Mouse (Mus musculus) gastrocnemius, postnatal 4 days (tissue): ENCODE data around the gene Nap1l1. TPM values are rescaled to one million over a fixed set of nuclear protein-coding genes. Genes with fewer than 3 reads are reported as not detected.
"Not testable (repeated sequence)": the region's sequence is repeated elsewhere in the genome, so short reads cannot be mapped to it uniquely, and the experiment has no call there.

Experiments used
- DNase-seq, 2 experiments: peaks; one replicate each; pipeline ENCODE4 v3.0.0; 2021 to 2022; ENCODE audit warnings: low spot score in 2 of 2, mixed read lengths in 2 of 2
- total RNA-seq, 2 experiments: library from RNA; stranded (reverse); gene quantifications; 2 replicates each; pipeline ENCODE4 v1.2.3; 2021

Gene Nap1l1
- total RNA-seq, 2 experiments from 2014 or later, result 124 to 133 TPM

DNA sequence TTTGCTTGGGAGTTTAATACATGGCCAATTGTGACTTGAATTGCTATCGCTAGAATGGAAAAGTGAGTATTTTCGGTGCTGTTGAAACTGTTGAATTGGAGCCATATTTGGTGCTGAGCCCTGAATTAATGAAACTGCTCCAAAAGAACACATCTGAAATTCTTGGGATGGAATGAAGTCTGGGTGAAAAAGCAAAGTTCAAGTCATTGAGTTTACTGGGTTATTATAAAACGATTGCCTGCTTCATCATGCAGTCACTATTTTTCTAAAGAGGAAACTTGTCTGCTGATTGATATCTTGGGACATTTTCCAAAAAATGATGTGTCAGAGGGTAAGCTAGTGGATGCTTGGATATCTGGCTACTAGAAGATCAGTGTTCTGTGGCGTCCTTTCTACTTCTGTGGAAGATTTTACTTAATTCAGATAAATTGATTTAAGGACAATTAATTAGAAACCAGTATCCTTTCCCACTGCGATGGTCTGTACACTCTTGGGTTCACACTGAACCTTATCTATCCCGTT, 4.0 kb downstream of the Nap1l1 start:
- DNase-seq, result no peak

DNA sequence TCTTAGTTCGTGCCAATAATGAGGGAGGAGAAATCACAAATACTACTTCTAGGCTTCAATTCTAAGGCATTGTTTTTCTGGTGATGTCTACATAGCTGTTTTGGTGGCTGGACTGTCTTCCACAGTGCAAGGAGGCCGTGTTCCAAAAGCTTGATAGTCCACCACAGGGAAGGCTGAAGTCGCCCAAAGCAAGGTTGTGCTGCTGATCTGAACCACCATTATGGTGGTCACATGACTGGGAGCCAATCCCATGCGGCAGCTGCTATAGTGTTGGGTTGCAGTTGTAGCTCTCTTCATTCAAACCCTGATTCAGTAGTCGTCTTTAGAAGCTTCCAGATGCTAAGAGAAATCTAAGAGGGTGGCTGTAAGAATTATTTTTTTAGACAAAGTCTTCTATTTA, 6.6 kb downstream of the Nap1l1 start:
- no peak for DNase-seq

DNA sequence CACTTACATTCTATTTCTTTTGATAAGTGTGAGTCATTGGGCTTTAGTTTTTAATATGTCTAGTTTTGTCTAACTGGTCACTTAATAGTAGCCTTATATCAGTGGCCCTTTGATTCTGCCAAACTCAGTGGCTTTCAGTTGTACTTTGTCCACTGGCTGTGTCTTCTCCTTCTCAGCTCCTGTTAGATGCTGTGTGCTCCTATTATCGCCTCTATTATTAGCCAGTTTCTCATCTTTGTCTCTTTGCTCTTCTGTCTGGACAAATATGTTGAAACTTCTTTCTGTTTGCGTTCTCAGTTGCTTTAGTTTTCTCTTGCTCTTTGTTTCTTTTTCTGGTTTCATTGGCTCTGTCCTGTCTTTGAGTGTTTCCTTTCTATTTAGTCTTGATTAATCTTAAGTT, 9.6 kb downstream of the Nap1l1 start:
- DNase-seq, result no peak

DNA sequence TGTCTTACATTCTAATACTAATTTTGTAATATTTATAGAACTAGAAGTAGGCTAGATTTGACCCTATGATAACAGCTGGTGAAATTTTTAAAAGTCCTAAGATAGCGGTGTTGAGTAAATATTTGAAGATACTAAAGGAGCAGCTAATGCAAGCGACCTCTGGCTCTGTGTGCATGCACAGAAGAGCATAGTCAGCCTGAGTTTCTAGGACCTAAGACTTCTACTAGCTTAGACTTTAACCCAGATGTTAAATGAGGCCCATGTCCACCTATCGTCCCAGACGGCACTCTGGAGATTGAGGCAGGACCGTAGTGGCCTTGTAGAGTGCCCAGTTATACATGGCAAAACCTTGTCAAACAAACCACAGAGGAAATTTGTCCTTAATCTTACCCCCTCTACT, 11.1 kb downstream of the Nap1l1 start:
- DNase-seq, result no peak

DNA sequence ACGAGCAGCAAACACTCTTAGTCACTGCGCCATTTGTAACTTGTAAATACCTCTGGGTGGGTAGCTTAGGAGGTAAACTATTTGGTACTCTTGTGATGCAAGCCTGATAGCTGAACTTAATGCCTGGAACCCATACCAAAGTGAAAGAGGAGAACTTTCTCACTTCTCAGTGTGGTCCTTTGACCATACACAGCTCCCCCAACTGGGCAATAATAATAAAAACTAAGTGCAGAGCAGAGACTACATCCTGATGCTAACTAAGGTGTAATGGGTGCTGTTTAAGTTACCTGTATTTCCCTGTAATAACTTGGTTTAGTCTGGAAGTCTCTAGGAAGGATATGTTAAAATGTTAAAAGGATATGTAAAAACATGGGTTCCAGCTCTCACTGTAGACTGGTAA, 15.8 kb downstream of the Nap1l1 start:
- no peak for DNase-seq

DNA sequence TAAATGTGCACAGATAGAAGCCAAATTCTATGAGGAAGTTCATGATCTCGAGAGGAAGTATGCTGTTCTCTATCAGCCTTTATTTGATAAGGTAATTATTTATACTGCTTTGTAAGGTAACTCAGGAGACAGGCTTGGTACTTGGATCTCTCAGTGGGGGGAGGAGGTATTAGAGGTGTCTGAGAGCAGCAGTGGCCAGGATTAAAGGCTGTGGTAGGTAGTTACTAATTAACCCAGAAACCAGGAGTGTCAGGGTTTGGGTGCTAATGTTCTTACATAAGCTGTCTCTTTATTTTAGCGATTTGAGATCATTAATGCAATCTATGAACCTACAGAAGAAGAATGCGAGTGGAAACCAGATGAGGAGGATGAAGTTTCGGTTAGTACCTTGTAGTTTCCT, 17.1 kb downstream of the Nap1l1 start:
- DNase-seq, result not testable (repeated sequence)

DNA sequence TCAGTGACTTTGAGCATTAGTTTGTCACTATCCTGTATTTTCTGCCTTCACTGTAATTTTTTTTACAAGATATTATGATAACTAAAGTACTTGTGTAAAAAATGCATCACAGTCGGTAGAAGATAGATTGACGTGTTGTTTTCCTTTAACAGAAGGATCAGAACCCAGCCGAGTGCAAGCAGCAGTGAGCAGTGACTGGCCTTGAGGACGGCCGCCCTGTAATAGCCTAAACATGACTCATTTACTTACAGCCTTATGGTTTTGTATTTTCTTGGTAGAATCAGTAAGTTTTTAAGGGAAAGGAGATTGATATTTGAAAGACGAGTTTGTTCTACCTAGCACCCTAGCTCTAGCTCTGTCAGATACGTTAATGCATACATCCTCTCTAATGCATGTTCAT, 22.9 kb downstream of the Nap1l1 start:
- DNase-seq, result no peak

DNA sequence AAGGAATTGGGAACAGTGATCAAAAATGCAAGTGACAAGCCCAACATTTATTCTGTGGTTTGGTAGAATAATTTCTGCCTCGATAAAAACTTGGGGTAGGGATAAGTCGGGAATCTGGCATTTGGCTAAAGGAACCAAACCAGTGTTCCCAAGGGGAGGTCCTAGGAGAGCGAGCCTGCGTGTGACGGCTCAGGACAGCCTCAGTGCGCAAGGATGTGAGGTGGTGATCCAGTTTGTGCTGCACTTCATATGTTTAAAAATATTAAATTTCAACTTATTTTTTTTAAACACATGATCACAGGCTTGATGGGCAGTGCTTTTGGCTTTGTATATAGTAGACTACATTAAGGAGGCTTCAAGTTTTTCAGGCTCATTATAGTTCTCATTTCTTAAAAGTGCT, 26.9 kb downstream of the Nap1l1 start:
- no peak for DNase-seq

DNA sequence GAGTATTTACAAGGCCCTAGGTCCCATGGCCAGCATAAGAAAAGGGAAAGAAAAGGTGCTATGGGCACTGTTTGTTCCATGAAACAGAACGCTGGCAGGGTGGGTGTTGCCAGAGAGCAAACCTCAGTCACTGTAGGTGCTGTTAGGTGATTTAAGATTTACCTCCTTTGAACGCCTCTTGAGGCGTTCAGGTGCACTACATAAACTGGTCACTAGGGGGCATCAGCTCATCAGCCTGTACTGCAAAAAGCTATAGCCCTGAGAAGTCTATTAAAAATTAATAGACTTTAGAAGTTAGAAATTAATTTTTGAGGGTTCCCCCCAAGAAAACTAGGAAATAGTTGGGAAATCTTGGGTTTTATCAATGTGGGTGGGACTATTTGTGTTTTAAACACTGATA, 30.0 kb downstream of the Nap1l1 start:
- peak; percentile 41 to 62 for DNase-seq

DNA sequence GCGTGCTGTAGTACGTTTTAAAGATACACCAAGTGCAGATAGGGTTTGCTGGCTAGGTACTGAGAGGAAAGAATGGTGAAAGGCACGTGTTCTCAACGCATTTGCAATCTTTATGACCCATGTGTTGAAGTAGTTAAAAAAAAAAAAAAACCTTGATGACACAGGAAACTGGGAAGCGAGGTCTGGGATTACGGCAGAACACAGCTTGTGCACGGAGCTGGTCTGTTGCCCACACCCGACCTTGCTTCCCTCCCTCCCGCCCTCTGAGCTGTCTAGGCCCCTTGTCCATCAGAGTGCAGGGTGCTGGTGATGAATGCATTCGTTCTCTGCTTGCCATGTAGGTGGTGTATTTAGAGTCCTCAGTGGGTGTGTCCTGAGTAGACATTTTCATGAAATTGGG, 30.7 kb downstream of the Nap1l1 start:
- DNase-seq, result no peak

DNA sequence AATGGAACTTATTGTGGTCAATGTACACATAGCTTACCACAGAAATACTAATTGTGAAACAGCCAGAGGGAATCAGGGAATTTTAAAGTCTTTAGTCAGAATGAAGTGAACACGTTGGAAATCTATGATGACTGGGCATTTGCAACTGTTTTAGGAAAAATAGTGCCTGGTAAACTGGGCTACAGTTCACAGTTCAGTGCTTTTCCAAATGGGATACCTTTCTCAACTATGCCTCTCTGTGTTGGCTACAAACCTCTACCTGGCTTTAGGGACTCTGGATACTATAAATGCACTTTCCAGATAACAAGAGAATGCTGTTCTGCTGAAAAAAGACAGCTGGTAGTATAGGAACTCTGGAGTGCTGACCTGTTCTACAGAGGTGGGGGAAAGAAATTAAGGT, 31.6 kb downstream of the Nap1l1 start:
- no peak for DNase-seq

DNA sequence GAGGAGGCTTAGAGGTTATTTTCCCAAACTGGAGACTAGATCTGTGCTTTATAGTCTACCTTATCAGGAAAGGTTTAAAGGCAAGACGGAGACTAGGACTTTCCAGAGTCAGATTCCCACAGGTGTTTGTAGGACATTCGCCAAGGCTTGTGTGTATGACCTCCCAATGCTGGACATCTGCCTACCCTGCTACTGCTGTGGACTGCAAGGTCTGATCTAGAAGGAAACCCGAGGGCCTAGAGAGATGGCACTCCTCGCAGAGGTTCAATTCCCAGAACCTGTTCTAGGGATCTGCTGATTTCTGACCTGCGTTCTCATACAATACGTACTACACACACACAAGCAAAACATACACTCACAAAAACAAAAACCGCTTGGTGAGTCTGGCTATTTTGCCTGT, 32.4 kb downstream of the Nap1l1 start:
- DNase-seq, result no peak

DNA sequence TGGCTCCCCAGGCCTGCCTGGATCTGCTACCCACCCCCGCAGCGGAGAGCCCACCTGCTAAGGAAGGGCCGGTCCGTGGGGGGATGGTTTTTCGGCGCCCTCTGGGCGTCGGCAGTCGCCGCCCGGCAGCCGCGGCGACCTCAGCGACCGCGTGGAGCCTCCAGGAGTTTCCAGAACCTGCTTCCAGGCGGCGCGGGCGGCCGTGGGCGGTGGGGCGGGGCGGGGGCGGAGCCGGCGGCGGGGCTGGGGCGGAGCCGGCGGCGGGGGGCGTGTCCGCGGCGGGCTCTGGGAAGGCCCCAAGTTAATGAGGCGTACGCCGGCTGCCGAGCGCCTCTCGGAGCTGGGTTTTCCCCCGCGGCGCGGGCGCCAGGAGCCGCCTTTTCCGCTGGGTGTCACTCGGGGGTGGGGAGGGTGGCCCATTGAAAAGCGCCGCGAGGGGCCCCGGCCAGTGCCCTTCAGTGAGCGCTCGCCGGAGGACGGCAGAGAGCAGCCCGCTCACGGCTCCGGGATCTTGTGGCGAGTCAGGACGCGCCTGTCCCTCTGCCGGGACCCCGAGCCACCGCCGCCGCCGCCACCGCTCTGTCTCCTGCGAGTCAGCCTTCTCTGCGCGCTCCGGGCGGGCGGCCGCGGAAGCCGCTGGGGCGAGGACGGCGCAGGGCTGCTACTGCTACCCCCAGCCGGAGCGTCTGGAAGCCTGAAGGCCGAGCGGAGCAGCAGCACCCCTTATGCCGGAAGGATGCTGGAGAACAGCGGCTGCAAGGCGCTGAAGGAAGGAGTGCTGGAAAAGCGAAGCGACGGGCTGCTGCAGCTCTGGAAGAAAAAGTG, 33.3 kb downstream of the Nap1l1 start, which contains the start of gene Phlda1:
Phlda1 (plus strand) TSS at position 186 of the 825 bp plus-strand sequence.
- DNase-seq, result peak; percentile 92 to 94

DNA sequence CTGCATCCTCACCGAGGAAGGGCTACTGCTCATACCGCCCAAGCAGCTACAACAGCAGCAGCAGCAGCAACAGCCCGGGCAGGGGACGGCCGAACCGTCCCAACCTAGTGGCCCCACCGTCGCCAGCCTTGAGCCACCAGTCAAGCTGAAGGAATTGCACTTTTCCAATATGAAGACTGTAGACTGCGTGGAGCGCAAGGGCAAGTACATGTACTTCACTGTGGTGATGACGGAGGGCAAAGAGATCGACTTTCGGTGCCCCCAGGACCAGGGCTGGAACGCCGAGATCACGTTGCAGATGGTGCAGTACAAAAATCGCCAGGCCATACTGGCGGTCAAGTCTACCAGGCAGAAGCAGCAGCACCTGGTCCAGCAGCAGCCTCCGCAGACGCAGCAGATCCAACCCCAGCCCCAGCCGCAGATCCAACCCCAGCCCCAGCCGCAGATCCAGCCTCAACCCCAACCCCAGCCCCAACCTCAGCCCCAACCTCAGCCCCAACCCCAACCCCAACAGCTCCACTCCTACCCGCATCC, 34.0 kb downstream of the Nap1l1 start:
- peak; percentile 28 to 56 for DNase-seq

DNA sequence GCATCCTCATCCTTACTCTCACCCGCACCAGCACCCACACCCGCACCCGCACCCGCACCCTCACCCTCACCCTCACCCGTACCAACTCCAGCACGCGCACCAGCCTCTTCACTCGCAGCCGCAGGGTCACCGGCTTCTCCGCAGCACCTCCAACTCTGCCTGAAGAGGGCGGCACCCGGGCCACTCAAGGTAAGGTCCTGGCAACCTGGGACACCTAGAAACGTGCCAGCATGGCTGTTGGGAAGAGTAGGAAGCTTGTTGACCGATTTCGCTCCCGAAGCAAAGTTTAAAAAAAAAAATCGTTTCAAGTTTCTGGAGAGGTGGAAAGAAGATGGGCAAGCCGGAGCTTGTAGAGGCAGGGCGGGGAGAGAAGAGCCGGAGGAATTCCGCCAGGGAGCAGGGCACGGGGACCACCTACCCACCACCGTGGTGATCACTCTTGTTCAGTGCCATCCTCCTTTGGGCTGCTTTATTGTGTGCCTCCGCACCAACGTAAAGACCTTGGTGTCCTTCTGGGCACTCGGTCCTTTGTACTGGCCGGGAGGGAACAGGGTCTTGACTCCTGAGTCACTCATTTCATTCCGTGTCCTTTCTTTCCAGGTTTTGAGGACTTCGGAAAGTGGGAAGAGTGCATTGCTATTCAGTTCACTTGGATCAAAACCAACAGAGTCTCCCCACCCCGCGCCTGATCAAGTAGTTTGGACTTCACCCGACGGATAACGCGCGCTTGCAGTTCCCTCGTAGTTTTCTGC, 34.6 kb downstream of the Nap1l1 start:
- peak in 1 of 2 experiments; percentile 48 for DNase-seq

DNA sequence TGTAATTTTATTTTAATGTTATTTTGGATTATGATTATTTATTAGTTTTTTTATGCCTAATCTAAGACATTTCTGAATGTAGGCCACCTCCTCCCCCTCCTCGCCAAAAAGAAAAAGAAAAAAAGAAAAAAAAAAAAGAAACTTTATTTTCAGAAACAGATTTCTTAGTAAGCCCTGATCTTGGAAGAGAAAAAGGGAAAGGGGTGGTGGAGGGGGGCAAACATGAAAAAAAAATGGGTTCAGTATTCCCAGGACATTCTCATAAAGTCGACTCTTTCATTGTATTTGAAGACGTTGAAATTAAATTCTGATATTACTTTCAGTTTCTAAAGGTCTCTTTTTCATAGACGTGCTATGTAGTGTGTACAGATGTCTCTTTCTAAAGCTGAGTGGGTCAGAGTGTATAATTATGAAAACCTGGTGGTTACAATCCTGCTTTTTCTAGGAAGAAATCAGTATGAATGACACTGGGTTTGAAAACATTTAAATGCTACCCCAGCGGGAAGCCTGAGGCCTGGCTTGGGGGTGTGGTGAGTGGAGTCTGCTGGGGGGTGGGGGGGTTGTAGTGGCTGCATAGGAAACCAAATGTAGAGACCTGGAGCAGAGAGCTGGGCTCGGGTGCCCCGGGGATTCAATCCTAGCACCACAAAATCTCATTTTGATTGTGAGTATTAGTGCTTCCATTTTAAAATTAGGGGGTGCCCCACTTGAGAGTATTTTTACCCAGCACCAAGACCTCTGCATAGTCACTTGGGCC, 35.5 kb downstream of the Nap1l1 start:
- DNase-seq, result no peak

DNA sequence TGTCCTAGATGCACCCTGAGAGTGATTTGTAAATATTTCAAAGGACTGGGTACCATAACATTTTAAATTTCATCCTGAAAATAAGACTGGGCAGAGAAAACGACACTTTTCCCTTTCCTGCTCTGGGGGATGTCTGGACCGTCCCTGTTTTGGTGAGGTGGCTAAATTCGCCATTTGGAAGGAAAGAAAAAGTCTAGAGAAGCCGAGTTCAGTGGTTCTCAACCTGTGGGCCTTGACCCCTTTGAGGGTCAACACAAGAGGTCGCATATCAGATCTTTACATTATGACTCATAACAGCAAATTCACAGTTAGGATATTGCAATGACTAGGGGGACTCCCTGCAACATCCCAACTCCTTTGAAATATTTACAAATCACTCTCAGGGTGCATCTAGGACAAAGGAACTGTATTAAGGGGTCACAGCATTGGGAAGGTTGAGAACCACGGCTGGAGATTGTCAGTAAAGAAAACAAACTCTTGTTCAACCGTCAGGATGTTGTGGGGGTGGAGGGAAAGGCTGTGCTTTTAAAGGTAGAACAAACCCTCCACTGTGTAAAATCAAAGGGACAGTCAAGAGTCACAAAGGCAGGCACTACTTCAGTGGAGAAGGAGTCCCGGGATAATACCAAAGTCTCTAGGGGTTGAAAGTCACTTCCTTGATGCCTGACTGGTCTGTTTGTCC, 36.2 kb downstream of the Nap1l1 start:
- DNase-seq, result no peak

DNA sequence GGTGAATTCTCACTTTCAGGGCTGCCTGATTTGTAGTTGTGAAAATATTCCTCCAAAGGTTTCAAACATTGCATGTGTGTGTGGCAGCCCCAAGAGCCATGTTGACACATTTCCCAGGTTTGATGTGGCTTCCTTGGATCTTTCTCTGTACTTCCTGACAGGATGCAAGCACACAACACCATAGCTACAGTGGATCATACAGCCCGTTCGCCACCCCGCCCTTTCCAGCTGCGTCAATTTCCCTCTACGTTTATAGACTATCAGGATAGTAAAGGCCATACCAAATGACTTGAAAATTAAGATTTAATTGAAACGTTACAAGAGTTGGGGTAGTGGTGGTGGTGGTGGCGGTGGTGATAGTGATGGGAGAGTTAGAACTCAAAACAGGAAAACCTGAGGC, 37.0 kb downstream of the Nap1l1 start:
- no peak for DNase-seq

DNA sequence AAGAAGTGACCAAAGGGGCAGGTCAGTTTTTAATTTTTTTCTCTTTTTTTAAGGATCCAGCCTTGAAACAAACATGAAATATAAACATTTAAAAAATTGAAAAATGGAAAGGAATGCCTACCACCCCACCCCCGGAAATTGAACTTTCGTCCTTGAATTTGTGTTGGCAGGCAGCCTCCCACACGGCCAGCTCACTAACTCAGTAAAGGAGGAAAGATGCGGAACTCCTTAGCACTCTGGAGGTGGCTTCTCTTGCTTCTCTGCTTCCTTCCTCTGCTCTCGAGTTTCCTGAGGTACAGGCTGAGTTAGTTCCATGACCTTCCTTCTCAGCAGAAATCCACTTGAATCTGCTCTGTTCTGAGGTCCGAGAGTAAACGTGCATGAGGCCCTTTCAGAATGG, 37.8 kb downstream of the Nap1l1 start:
- no peak for DNase-seq

DNA sequence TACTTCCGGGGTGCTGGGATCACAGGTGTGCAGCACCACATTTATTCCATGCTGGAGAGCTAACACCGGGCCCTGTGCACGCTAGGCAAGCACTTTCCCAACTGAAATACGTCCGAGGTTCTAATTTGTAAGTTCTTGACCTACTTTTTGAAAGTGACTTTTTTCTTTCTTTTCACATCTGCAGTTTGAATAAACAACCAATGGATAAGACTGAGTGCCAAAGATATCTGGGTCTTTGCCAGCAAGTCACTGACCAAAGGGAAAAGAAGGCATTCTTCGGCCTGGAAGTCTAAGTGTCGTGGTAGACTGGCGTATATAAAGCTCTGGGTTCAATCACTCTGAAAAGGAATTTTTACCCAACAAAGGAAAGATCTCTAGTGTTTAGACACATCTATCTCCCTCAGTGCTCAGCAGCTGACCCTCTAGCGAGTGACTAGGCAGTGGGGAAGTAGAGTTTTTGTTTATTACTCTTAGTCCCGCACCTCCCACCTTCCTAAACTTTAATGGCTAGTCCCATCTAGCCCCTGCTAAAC, 39.1 kb downstream of the Nap1l1 start:
- no peak for DNase-seq
